Mouse (Mus musculus): ENCODE data around the gene Chst15.

Gene Chst15

DNA sequence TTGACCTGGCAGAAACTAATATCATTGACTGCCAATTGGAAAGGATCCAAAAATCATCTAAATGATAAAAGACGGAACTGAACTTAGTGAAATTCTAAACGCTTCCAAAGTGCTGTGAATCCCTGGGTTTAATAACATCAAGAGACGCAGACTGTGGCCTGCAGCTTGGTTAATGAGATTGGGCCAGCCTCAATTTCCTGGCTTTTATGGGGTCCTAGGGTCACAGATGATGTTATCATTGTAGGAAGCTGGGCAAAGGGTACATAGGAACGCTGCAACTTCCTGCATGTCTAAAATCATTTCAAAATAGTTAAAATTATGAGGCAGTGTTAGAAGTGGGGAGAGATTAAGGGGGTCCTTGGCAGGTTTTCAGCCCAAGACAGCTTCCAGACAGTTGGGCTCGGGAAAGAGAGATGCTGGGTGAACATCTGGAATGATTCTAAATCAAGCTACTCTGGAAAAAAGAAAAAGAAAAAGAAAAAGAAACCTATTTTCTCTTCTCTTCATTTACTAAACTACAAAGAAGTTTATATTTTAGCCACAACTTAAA is 17.3 kb downstream of the Chst15 start:
- no peak for DNase-seq (ENCODE audit: low read depth)

DNA sequence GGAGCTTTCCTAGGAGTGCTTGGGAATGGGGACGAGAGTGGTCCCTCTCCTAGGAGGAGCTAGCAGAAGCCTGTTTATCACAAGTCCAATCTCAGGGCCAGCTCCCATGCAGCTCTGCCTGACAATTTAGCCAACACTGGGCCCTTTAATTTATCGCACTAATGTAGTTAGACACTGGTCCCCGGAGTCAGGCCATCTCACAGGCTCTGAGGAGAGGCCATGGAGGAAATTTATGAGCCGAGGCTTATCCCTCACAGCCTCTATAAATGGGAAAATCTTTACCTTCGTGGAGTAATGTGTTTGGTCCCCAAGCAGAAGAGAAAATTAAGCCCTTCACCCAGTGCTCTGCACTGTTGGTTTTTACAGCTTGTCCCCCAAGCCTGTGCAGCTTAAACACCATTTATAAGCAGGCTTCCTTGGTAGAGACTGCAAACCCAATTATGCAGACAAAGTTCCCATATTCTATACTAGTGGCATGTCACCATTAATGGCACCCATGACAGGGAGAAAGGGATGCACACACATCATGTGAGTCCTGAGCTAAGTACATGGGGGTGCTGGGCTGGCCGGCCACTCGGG is 18.5 kb downstream of the Chst15 start:
- no peak for DNase-seq (ENCODE audit: low read depth)

DNA sequence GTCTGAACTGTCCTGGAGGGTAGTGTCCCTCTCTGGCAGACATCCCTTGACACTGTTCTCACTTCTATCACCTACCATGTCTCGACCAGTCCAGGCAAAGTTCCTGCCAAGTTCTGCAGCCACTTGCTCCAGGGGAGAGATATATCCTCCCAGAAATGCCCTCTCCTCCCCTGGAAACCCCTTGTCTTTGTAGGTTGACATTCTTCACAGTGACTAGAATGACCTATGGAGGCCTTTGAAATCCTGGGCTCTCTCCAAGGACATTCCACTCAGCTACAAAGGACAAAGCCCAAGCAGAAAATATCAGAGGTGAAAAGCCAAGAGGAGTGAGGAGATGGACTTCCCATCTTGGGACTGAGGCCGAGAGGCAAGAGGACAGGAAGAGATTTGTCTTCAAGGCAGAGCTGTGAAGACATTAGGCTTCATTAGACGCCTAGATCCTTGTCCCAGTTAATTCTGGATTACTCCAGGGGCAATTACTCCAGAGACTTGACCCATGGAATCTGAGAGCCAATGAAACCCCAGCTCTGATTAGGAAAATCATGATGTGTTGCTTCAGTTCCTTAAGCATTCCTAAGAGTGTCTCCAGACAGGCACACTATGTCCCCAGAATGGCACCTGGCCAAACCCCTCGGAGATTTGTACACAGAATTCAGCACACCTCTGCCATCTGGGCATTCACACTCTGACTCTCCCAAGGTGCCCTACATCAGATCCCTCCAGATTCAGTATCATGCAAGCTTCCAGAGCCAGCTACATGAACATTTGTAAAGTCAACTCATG is 20.2 kb downstream of the Chst15 start:
- DNase-seq (ENCODE audit: low read depth), result no peak

GRCm38 (mm10) chr7:132296132-132296531 is 20.9 kb downstream of the Chst15 start:
- DNase-seq (ENCODE audit: low read depth), result no peak

- no peak for DNase-seq (ENCODE audit: low read depth)
These were observed 29.7 kb downstream of the Chst15 start for GRCm38 (mm10) chr7:132287340-132287664.

DNA sequence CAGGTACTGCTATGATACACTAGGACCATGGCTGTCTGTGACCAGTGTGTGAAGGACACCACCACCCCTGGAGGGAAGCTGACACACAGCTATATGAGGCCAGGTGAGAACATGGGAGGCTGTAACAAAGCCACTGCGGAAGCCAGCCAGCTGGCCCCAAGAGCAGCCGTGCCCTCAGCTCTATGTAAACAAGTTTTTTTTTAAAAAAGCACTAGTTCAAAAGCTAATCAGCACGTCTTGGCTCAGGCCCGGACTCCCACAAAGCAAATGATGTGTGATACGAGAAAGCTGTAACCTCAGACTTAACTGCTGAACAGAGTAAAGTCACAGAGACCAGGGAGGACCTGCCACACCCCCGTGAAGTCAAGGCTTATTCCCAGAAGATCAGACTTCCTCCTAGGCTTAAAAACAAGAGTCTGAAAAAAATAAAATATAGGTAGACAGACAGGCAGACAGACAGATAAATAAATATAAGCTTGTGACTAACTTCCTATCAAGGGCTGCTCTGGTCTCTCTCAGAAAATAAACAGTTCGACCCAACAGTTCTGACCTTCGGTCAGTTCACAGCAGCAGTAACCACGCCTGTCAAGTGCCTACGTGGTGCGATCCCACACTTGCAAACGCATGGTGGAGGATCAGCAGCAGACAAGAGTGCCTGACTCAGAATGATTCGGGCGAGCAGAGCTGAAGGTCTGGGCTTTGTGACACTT is 30.2 kb downstream of the Chst15 start:
- DNase-seq (ENCODE audit: low read depth), result no peak

- no peak for DNase-seq (ENCODE audit: low read depth)
These were observed 32.2 kb downstream of the Chst15 start for GRCm38 (mm10) chr7:132284795-132285194.

- no peak for DNase-seq (ENCODE audit: low read depth)
These were observed 32.8 kb downstream of the Chst15 start for GRCm38 (mm10) chr7:132284048-132284737.

DNA sequence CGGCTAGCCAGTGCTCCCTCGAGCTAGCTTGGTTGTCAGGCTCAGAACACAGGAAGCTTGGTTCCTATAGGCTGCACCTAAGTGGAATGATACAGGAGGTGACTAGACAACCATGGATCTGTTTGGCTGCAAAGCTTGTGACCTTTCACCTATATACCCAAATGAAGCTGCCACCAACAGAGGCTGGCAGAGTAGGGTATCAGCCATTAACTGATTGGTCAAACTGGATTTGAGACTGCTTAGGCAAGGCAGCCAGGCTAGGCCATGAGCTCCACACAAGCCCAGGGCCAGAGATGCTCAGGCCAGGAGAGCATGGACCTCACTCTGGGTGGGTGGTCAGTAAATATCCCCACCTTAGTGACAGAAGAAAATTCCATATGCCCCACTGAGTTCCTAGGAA is 34.5 kb downstream of the Chst15 start:
- no peak for DNase-seq (ENCODE audit: low read depth)

DNA sequence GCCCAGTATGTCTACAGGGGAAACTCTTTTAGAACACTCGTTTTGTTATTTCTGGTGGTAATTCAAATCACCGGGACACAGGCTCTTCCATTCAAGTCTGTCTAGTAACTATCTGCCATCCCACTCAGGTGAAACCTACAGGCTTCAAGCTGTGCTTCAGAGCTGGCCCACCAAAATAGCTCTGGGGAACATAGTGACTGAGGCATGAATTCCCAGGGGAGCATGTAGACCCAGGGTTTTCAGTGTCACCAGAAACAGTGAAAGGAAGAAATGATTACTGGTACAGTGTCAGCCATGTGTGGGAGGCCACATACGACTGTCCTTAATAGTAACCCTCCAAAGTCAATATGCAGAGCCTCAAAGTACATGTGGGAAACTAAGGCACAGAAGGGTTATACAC is 34.9 kb downstream of the Chst15 start:
- no peak for DNase-seq (ENCODE audit: low read depth)

- DNase-seq (ENCODE audit: low read depth), result no peak
These were observed 35.3 kb downstream of the Chst15 start for GRCm38 (mm10) chr7:132281753-132282152.

- no peak for DNase-seq (ENCODE audit: low read depth)
These were observed 38.4 kb downstream of the Chst15 start for GRCm38 (mm10) chr7:132278658-132279057.

- no peak for DNase-seq (ENCODE audit: low read depth)
These were observed 40.7 kb downstream of the Chst15 start for GRCm38 (mm10) chr7:132276287-132276686.

GRCm38 (mm10) chr7:132273741-132274513 is 43.1 kb downstream of the Chst15 start:
- no peak for DNase-seq (ENCODE audit: low read depth)

GRCm38 (mm10) chr7:132272984-132273383 is 44.0 kb downstream of the Chst15 start:
- no peak for DNase-seq (ENCODE audit: low read depth)

- no peak for DNase-seq (ENCODE audit: low read depth)
These were observed 46.7 kb downstream of the Chst15 start for GRCm38 (mm10) chr7:132270364-132270763.

- DNase-seq (ENCODE audit: low read depth), result no peak
These were observed 47.4 kb downstream of the Chst15 start for GRCm38 (mm10) chr7:132269661-132270060.

DNA sequence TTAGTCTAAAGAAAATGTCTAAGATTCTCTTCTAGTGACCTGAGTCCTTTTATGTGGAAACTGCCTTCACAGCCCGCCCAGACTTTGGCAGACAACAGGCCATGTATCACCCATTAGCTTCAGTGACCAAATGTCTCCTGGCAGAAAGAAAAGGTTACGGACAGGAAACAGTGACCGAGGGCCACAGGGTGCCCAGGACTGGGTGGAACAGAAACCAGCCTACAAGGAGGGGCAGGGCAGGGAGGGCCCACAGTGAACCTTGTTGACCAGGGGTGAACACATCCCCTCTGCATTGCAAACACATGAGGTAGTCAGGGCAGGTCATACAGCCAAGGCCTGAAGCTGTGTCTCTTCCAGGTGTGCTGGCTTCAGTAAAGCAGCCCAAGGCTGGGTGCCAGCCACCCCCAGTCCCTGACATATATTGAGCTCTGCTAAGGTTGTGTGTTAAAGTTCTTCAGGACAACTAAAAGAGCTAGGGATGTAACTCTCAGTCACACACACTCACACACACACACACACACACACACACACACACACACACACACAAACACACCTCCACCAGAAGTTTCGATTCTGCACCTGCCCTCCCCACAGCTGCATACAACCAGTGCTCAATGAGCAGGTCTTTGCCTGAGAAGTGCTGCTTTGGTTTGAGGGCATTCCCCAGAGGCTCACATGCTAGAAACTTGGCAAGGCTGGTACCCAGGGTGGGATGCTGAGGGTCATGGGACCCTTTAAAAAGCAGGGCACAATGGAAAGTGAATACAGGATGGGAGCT is 49.1 kb downstream of the Chst15 start:
- DNase-seq (ENCODE audit: low read depth), result no peak

- DNase-seq (ENCODE audit: low read depth), result no peak
These were observed 52.3 kb downstream of the Chst15 start for GRCm38 (mm10) chr7:132264763-132265162.

GRCm38 (mm10) chr7:132263186-132263585 is 53.8 kb downstream of the Chst15 start:
- DNase-seq (ENCODE audit: low read depth), result no peak

- DNase-seq (ENCODE audit: low read depth), result no peak
These were observed 54.3 kb downstream of the Chst15 start for GRCm38 (mm10) chr7:132262696-132263095.

Data from c-Kit-positive CD71-negative TER-119-negative erythroid progenitor cells, embryonic 14.5 days (primary cell).